Mouse (Mus musculus) thymus, postnatal 10 days (tissue): ENCODE results near the gene Psd.
A peak's percentile ranks its signal among the peaks of the same experiment; 100 is the strongest.

ENCODE experiments used
- DNase-seq, 2 experiments: peaks; one replicate each; pipeline ENCODE4 v3.0.0; 2021; ENCODE audit warnings: low spot score in 2 of 2

Psd gene

GRCm38 (mm10) chr19:46326756-46327305, at the start of gene Psd:
Gene Psd, minus strand, starts transcription at chr19:46327156.
- peak in 1 of 2 experiments; percentile 48 for DNase-seq

- DNase-seq = no peak
Observed at GRCm38 (mm10) chr19:46375891-46376290, 48.9 kb upstream of the Psd start.

DNA sequence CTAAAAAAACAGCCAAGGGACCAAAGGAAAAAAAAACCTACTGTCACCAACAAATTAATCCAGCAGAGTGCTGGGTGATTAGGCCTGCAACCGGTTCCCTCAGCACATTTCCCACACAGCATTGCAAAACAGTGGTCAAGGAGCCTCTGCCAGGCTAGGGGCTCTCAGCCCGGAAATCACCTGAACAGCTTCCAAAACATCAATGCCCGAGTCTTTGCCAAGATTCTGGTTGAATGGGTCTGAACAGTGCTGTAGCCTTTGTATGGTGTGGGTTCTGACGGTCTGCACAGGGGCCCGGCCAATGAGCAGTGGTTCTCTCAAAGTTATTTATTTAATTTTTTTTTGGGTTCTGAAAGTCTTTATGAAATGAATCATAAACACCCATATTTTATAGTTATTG, 48.5 kb upstream of the Psd start:
- no peak for DNase-seq

- no peak for DNase-seq
Observed at GRCm38 (mm10) chr19:46374477-46375088, 47.6 kb upstream of the Psd start.

GRCm38 (mm10) chr19:46369204-46369603, 42.2 kb upstream of the Psd start:
- no peak for DNase-seq

DNA sequence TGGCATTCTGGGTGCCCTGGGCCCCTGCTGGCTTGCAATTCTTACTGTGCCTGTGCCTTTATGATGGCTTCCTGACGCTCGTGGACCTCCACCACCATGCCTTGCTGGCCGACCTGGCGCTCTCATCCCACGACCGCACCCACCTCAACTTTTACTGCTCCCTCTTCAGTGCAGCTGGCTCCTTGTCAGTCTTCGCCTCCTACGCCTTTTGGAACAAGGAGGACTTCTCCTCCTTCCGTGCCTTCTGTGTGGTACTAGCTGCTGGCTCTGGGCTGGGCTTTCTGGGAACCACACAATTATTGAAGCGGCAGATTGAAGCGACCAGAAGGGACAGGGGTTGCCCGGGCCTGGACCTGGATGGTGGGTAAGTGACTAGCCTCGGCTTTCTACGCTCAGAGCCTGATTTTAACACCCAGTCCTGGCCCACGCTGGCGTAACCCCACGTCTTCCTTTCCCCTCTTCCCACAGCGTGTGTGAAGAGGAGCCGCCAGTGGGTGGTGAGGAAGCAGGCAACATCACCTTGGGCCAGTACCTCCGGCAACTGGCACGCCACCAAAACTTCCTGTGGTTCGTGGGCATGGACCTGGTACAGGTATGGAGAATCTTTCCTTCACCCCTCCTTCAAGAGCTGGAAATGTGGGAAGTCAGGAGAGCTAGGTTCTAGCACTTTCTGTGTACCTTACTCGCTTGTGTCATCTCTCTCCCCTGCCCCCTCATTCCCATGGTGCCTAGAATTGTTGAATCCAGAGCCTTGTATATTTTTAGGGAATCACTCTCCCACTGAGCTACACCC, 41.0 kb upstream of the Psd start:
- DNase-seq = no peak

- no peak for DNase-seq
Observed at GRCm38 (mm10) chr19:46363294-46364009, 36.5 kb upstream of the Psd start.

- DNase-seq = no peak
Observed at GRCm38 (mm10) chr19:46362104-46362503, 35.1 kb upstream of the Psd start.

DNA sequence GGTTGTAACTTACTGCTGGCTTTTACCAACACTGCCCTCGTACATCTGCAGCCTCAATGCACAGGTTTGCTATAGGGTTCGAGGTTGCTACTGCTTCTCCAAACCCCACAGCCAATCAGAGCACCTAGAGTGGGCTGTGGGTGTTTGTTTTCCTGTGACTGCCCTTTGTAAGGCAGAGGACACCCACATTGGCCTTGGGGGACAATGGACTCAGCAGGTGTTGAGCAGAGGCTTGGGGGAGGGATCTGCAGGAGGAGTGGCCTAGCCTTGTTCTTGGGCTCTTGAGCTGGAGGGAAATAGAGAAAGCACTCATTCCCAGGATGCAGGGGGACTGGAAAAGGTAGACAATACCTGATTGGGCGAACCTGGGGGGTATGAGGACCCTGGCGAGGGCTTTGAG, 31.4 kb upstream of the Psd start:
- DNase-seq = no peak

- no peak for DNase-seq
Observed at GRCm38 (mm10) chr19:46357344-46358280, 30.7 kb upstream of the Psd start.

GRCm38 (mm10) chr19:46356701-46357138, 29.8 kb upstream of the Psd start:
- DNase-seq = peak; percentile 81 to 84

- DNase-seq = no peak
Observed at GRCm38 (mm10) chr19:46350168-46350932, 23.4 kb upstream of the Psd start, which contains the start of gene 2310034G01Rik. Gene 2310034G01Rik, minus strand, starts transcription at chr19:46350302.

DNA sequence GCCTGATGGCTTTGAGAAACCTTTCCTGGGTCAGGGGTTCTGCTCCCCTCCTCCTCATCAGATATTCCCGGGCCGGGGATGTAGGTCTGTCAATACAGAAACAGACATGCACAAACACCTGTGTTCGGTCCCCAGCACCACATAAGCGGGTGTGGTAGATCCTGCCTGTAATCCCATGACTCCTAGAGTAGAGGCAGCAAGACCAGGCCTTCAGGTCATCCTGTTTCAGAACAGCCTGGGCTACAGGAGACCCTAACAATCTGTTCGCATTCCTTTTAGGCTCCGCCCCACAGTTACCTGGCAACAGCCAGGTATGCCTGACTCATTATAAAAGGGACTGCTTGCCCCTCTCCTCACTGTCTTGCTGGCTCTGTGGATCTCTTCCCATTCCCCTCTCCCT, 22.6 kb upstream of the Psd start:
- DNase-seq = no peak

DNA sequence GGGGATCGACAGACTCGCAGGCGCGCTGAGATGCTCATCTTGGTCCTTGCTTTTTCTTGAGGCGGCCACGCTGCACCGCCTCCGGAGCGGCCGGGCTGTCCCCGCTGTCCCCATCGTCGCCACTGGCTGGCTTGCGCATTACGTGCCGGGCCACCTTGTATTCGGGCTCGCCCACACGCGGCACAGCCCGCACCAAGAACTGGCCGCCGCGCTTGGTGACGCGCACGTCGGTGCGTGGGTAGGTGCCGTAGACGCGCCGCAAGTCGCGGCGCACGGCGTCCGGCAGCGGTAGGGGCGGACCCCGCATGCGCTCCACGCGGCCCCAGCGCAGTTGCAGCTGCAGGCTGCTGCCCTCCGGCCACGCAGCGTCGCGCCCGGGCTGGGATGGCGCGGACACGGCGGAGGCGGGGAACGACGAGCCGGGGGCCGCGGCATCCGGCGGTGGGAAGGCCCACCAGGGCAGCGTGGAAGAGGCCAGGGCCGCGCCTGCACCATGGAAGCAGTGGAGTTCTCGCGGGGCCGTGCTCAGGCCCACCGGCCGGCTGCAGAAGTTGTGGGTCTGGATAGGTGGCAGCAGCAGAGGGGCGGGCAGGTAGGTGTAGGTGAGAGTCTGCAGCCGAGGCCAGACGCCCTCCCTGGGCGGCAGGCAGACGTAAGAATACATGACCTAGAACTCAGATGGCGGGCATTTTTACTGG, 22.0 kb upstream of the Psd start:
- no peak for DNase-seq

DNA sequence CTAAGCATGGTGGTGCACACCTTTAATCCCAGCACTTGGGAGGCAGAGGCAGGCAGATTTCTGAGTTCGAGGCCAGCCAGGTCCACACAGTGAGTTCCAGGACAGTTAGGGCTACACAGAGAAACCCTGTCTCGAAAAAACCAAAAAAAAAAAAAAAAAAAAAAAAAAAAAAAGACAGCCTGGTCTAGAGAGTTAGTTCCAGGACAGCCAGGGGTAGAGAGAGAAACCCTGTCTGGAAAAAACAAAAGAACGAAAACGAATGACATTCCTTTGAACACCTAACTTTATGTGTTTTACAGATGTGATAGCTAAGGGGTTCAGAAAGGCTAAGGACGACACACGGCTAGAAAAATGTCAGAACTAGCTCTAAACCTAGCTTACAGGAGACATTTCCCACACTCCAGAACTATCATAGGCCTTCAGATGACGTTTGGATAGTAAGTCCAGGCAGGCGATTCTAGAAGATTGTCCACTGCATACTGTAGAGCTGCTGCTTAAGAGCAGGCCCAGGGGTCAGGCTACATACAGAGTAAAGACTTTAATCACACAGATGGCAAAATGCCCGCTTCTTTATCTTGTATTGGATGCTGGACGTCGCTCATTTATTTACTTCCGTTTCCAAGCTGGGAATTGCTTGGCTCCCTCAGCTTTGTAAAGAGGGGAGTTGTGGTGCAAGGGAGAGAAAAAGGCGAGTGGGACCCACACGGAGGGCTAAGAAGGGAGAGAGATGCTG, 21.1 kb upstream of the Psd start:
- DNase-seq = no peak

- no peak for DNase-seq
Observed at GRCm38 (mm10) chr19:46347146-46347545, 20.2 kb upstream of the Psd start.

DNA sequence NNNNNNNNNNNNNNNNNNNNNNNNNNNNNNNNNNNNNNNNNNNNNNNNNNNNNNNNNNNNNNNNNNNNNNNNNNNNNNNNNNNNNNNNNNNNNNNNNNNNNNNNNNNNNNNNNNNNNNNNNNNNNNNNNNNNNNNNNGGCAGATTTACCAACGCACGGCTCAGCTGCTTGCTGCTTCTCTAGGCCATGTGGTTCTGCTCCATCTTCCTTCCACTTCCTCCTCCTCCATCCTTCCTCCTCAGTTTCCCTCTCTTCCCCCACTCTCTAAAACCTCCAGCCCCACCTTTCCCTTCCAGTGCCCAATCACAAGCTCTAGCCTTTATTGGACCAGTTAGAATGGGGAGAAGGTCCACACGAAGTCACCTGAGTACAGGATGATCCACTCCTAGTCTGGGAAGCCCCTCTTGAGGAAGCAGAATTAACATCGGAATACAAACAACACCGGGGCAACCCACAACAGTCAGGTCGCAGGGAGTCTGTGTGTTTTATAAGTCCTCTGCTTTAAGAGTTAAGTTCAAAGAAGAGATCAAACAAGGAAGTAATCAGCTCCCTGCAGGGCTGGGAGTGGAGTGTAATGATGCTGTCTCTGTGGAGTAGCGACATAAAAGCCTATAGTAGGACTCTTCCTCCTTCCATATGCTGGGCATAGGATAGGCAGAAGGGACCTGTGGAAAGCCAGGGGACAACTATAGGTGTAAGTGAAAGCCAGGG, 17.9 kb upstream of the Psd start:
- DNase-seq = no peak

DNA sequence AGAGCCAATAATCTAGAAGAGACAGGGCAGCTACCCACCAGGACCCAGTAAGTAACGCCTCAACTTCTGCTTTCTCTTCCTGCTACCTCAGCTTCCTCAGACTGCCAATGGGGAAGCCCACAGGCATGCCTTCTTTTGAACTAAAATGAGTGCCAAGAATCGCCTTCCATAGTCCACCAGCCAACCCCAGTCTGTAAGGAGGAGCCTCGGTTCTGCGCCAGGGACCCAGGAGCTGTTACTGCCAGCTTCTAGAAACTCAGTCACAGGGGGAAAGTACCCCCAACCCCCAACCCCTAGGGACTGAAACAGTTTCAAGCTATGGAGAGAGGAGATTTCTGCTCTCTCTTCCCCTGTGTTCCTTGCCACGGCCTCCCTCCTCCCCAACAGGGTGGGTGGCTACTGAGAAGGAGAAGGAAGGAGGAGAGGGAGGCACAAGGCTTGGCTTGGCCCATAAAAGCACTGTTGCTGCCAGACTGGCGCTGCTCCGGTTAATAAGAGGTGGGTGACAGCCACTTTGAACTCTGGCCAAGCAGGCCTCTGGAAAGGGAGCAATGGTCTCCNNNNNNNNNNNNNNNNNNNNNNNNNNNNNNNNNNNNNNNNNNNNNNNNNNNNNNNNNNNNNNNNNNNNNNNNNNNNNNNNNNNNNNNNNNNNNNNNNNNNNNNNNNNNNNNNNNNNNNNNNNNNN, 12.5 kb upstream of the Psd start:
- DNase-seq = no peak
